Mouse (Mus musculus) CH12.LX (cell line): ENCODE measurements around the gene Zfp385c. TPM values are rescaled to one million over a fixed set of nuclear protein-coding genes. Genes with fewer than 3 reads are reported as not detected.
A peak's percentile ranks its signal among the peaks of the same experiment; 100 is the strongest.

Source experiments
- DNase-seq: peaks from one replicate; pipeline ENCODE4 v3.0.0-alpha.2; 2013; ENCODE audit errors: extremely low read depth
- H3K27ac ChIP-seq: 2 replicates; pipeline ENCODE4 v1.5.1; 2012; ENCODE audit warnings: low read depth, mild to moderate bottlenecking, control low read depth, moderate library complexity; ENCODE audit not compliant: insufficient read depth
- H3K27me3 ChIP-seq: replicated peaks from 2 replicates; pipeline ENCODE3; 2012; ENCODE audit warnings: inconsistent platforms
- H3K36me3 ChIP-seq, 2 experiments: replicated peaks in 1 of 2; 2 replicates each; pipeline versions ENCODE3 to v1.6.1; 2012; ENCODE audit warnings: inconsistent platforms in 1 of 2, low read length in 1 of 2, mild to moderate bottlenecking in 1 of 2, mixed read lengths in 1 of 2, moderate library complexity in 1 of 2; ENCODE audit not compliant: control insufficient read depth in 1 of 2, insufficient read depth in 1 of 2
- H3K4me1 ChIP-seq, 2 experiments: 2 replicates each; pipeline ENCODE4 v1.6.1; 2012; ENCODE audit warnings: inconsistent platforms in 1 of 2, moderate library complexity in 1 of 2; ENCODE audit not compliant: insufficient read depth in 2 of 2, control insufficient read depth in 1 of 2
- H3K4me2 ChIP-seq: 2 replicates; pipeline ENCODE4 v1.6.1; 2012; ENCODE audit warnings: low read depth, mild to moderate bottlenecking, control low read depth; ENCODE audit not compliant: poor library complexity, insufficient read depth, severe bottlenecking
- H3K4me3 ChIP-seq, 3 experiments: fragments of 150-350 bp in 1 of 3; sonication (generic) in 1 of 3; replicated peaks in 1 of 3; 2 replicates each; pipeline versions ENCODE3 to v1.5.1; 2011 to 2012; ENCODE audit warnings: low read depth in 2 of 3, low read length in 2 of 3, mild to moderate bottlenecking in 2 of 3, moderate library complexity in 2 of 3, control low read depth in 1 of 3, improper control_type of control experiment in 1 of 3, inconsistent platforms in 1 of 3, mixed read lengths in 1 of 3; ENCODE audit not compliant: poor library complexity in 1 of 3
- H3K79me2 ChIP-seq: replicated peaks from 2 replicates; pipeline ENCODE4 v1.6.1; 2012; ENCODE audit warnings: mild to moderate bottlenecking, moderate library complexity; ENCODE audit not compliant: control insufficient read depth, poor library complexity, insufficient read depth, severe bottlenecking; ENCODE audit errors: extremely low read depth
- H3K9ac ChIP-seq: 2 replicates; pipeline ENCODE4 v1.6.1; 2012; ENCODE audit warnings: low read depth, mild to moderate bottlenecking, control low read depth, moderate library complexity; ENCODE audit not compliant: insufficient read depth
- H3K9me3 ChIP-seq: replicated peaks from 2 replicates; pipeline ENCODE3; 2012; ENCODE audit warnings: low read length, inconsistent platforms, mixed read lengths
- CHD1 ChIP-seq: IDR thresholded peaks from 2 replicates; pipeline ENCODE4 v1.6.1; 2012; ENCODE audit warnings: low read depth, low read length, improper control_type of control experiment, inconsistent platforms
- CTCF ChIP-seq, 2 experiments: IDR thresholded peaks in 1 of 2; conservative IDR thresholded peaks in 1 of 2; 2 replicates each; pipeline ENCODE4 v1.5.1; 2011 to 2012; ENCODE audit warnings: low read depth in 2 of 2, low read length in 2 of 2, improper control_type of control experiment in 1 of 2, inconsistent platforms in 1 of 2, mild to moderate bottlenecking in 1 of 2, moderate library complexity in 1 of 2
- E2F4 ChIP-seq: IDR thresholded peaks from 2 replicates; pipeline ENCODE4 v1.6.1; 2011; ENCODE audit warnings: low read depth, low read length, improper control_type of control experiment; ENCODE audit not compliant: insufficient replicate concordance
- ELF1 ChIP-seq: IDR thresholded peaks from 2 replicates; pipeline ENCODE4 v1.6.1; 2014; ENCODE audit warnings: low read depth, mild to moderate bottlenecking, inconsistent platforms, low read length, improper control_type of control experiment
- EP300 ChIP-seq: IDR thresholded peaks from 2 replicates; pipeline ENCODE4 v1.6.1; 2011; ENCODE audit warnings: low read length, improper control_type of control experiment
- ETS1 ChIP-seq: conservative IDR thresholded peaks from 2 replicates; pipeline ENCODE4 v1.6.1; 2012; ENCODE audit warnings: low read depth, mild to moderate bottlenecking, inconsistent platforms, low read length, improper control_type of control experiment, moderate library complexity
- HCFC1 ChIP-seq: IDR thresholded peaks from 2 replicates; pipeline ENCODE4 v1.6.1; 2012; ENCODE audit warnings: low read depth, mild to moderate bottlenecking, inconsistent platforms, low read length, improper control_type of control experiment
- JUN ChIP-seq: IDR thresholded peaks from 2 replicates; pipeline ENCODE4 v1.6.1; 2011; ENCODE audit warnings: low read depth, mild to moderate bottlenecking, low read length, improper control_type of control experiment, moderate library complexity; ENCODE audit not compliant: insufficient read depth
- JUND ChIP-seq: conservative IDR thresholded peaks from 2 replicates; pipeline ENCODE4 v1.6.1; 2011; ENCODE audit warnings: low read depth, low read length, improper control_type of control experiment
- KAT2A ChIP-seq: IDR thresholded peaks from 2 replicates; pipeline ENCODE4 v1.6.1; 2012; ENCODE audit warnings: low read length, improper control_type of control experiment, inconsistent platforms; ENCODE audit not compliant: insufficient replicate concordance
- MAX ChIP-seq: IDR thresholded peaks from 2 replicates; pipeline ENCODE4 v1.6.1; 2011; ENCODE audit warnings: low read length, improper control_type of control experiment
- MYC ChIP-seq: IDR thresholded peaks from 2 replicates; pipeline ENCODE4 v1.6.1; 2011; ENCODE audit warnings: low read depth, mild to moderate bottlenecking, improper control_type of control experiment, low read length
- NRF1 ChIP-seq: IDR thresholded peaks from 2 replicates; pipeline ENCODE4 v1.6.1; 2014; ENCODE audit warnings: low read depth, mild to moderate bottlenecking, inconsistent platforms, low read length, improper control_type of control experiment, moderate library complexity
- POLR2AphosphoS2 ChIP-seq: IDR thresholded peaks from 2 replicates; pipeline ENCODE4 v1.6.1; 2011; ENCODE audit warnings: low read depth, low read length, improper control_type of control experiment
- TBP ChIP-seq: conservative IDR thresholded peaks from 2 replicates; pipeline ENCODE4 v1.6.1; 2011; ENCODE audit warnings: low read depth, low read length, improper control_type of control experiment
- USF1 ChIP-seq: IDR thresholded peaks from 2 replicates; pipeline ENCODE4 v1.6.1; 2014; ENCODE audit warnings: low read depth, mild to moderate bottlenecking, inconsistent platforms, low read length, improper control_type of control experiment
- USF2 ChIP-seq: conservative IDR thresholded peaks from 2 replicates; pipeline ENCODE4 v1.6.1; 2011; ENCODE audit warnings: low read depth, low read length, improper control_type of control experiment
- dilution Hi-C: fragments of 300-500 bp; cut with MboI; formaldehyde crosslinking; loops from 2 replicates; pipeline ENCODE4 v1.14.3; 2020; ENCODE audit warnings: low sequenced_read_pairs; ENCODE audit not compliant: extremely low pct_unique_long_range_greater_than_20kb, extremely low pct_ligation_motif_present
- in situ Hi-C: fragments of 300-500 bp; cut with MboI; formaldehyde crosslinking; loops from 3 replicates; pipeline ENCODE4 v1.14.3; 2019; ENCODE audit warnings: low sequenced_read_pairs, low pct_ligation_motif_present, low pct_unique_long_range_greater_than_20kb, mixed read lengths
- polyA plus RNA-seq: library from polyadenylated mRNA; unstranded; fragments of >175 nt; gene quantifications from 2 replicates; pipeline ENCODE4 v1.2.1, GENCODE M21; 2012; ENCODE audit warnings: low read depth; ENCODE audit not compliant: insufficient read length
- total RNA-seq, 2 experiments: library from RNA; depleted of rRNA; stranded (reverse); fragments of 300-350 nt in 1 of 2; fragments of >200 nt in 1 of 2; gene quantifications; 2 replicates each; pipeline ENCODE4 v1.2.3; 2012 to 2014

Zfp385c gene
- total and polyA plus RNA-seq, 3 experiments, result 0.08 to 0.14 TPM; not detected in 1

- Histone ChIP-seq H3K36me3 (peaks cover 5 to 72% of the 10 kb centered on the region in 2 experiments), H3K27ac (peak overlapping the region; percentile 88), H3K27me3 (no peaks in the 10 kb centered on the region), H3K4me3 (no peak overlapping the region), H3K4me2 (peak overlapping the region; percentile 91), H3K9me3 (no peaks in the 10 kb centered on the region), H3K4me1 (peaks cover 22 to 89% of the 10 kb centered on the region in 2 experiments), H3K79me2 (peaks cover 100% of the 10 kb centered on the region), H3K9ac (peak overlapping the region; percentile 65)
- in situ Hi-C loops (no loop called here), dilution Hi-C loops (no loop called here)
- DNase-seq, result no peak
- TF ChIP-seq ELF1 (peak; percentile 21; the same call in 1 of the 2 replicates), USF1 (no peak), CHD1 (no peak), KAT2A (no peak), JUND (peak; percentile 38; the same call in 1 of the 2 replicates), ETS1 (no peak), TBP (no peak), HCFC1 (no peak), EP300 (0 out of 2 replicates have a peak, but pooled peaks have one; percentile 1), NRF1 (no peak), POLR2AphosphoS2 (no peak), CTCF (conservative IDR thresholded peaks at IDR 0.05 in 1 of 2, IDR thresholded peaks at IDR 0.05 in 1 of 2; ENCODE audit: low read depth in 2 of 2, low read length in 2 of 2) (no peak)
Observed at GRCm38 (mm10) chr11:100608796-100609195, 83.5 kb downstream of the Zfp385c start.

- DNase-seq, result no peak
- Histone ChIP-seq H3K27ac (no peak overlapping the region), H3K9me3 (no peaks in the 10 kb centered on the region), H3K9ac (no peak overlapping the region), H3K4me2 (no peak overlapping the region), H3K36me3 (peaks cover 11 to 73% of the 10 kb centered on the region in 2 experiments), H3K4me1 (peaks cover 14 to 82% of the 10 kb centered on the region in 2 experiments), H3K27me3 (no peaks in the 10 kb centered on the region)
- dilution Hi-C loops, result no loop called here
- in situ Hi-C loops, result no loop called here
- TF ChIP-seq NRF1, result no peak
- no peak for TF ChIP-seq USF2
- no peak for TF ChIP-seq TBP
- no peak for TF ChIP-seq MAX
- TF ChIP-seq E2F4, result no peak
- TF ChIP-seq MYC, result no peak
- TF ChIP-seq JUN, result no peak
- TF ChIP-seq, all 38 proteins: peak for 0
- no peak overlapping the region for H3K4me3 ChIP-seq
- peaks cover 100% of the 10 kb centered on the region for H3K79me2 ChIP-seq
Observed at GRCm38 (mm10) chr11:100607121-100607520, 85.1 kb downstream of the Zfp385c start.
